Mouse (Mus musculus): ENCODE measurements around the gene Hoxa6.

- TF ChIP-seq CTCF (IDR thresholded peaks at IDR 0.05; ENCODE audit: control insufficient read depth, insufficient read depth, insufficient read length) = no peak
- TF ChIP-seq MYOD1 (IDR thresholded peaks at IDR 0.05; ENCODE audit: control insufficient read depth, insufficient read length, low read depth) = no peak
- no peak for TF ChIP-seq FOSL1 (IDR thresholded peaks at IDR 0.05; ENCODE audit: insufficient read depth, low read length, poor library complexity, severe bottlenecking)
- no peak for TF ChIP-seq MAX (IDR thresholded peaks at IDR 0.05)
- TF ChIP-seq MYOG (IDR thresholded peaks at IDR 0.05; ENCODE audit: control insufficient read depth, extremely low read depth, insufficient read length) = no peak
Measured at GRCm38 (mm10) chr6:52182030-52182429, 26.5 kb downstream of the Hoxa6 start.
